Mouse (Mus musculus) embryo, embryonic 9.5 days (tissue): ENCODE data around the gene Fbxw9.

Experiments
- DNase-seq: peaks from one replicate; pipeline ENCODE4 v3.0.0-alpha.2; 2017; ENCODE audit errors: extremely low spot score

The Fbxw9 gene

GRCm38 (mm10) chr8:85059879-85060616 is at the start of gene Fbxw9:
Gene Fbxw9 (plus strand): TSS chr8:85060055.
- DNase-seq, result peak; percentile 89

DNA sequence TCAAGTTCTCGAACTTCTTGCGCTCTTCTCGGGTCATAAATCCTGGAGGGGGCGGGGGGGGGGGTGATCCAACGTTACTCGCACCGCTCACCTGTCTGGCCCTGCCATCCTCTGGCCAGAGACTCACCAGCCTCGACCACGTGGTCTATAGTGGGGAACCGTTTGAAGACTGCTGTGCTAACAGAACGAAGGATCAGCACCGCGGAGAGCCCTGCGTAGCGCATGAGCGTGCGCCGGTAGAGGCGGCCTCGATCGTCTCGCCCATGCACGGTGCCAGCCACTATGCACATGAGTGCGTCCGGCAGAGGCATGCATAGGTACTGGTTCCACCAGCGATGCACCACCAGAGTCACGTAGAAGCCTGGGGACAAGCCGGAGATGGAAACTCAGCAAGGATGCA is 48.6 kb upstream of the Fbxw9 start:
- no peak for DNase-seq

- DNase-seq, result peak; percentile 75
Measured at GRCm38 (mm10) chr8:85013230-85013840, 46.5 kb upstream of the Fbxw9 start.

GRCm38 (mm10) chr8:85014431-85014830 is 45.4 kb upstream of the Fbxw9 start, which contains the start of gene Best2:
Gene Best2 (minus strand): TSS chr8:85014531.
- no peak for DNase-seq

- no peak for DNase-seq
Measured at GRCm38 (mm10) chr8:85016724-85017123, 43.1 kb upstream of the Fbxw9 start.

DNA sequence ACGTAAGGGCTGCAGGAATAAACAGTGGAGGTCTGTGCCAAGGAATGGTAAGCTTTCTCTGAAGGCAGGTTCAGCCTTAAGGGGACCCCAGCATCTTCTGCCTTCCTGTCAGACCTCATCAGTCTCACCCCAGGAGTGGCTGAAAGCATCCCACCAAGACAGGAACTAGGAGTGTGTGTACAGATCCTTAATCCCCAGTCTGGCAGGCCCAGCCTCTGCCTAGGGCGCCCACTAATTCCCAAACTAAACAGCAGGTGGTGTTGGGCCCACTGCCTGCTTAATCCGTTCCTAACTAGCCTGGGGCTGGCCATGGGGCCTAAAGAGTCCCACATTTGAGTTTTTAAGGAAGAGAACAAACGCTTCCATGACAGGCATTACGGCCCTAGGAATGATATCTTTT is 42.6 kb upstream of the Fbxw9 start:
- no peak for DNase-seq

- no peak for DNase-seq
Measured at GRCm38 (mm10) chr8:85021514-85022055, 38.3 kb upstream of the Fbxw9 start.

GRCm38 (mm10) chr8:85023846-85024245 is 36.0 kb upstream of the Fbxw9 start:
- DNase-seq, result no peak

DNA sequence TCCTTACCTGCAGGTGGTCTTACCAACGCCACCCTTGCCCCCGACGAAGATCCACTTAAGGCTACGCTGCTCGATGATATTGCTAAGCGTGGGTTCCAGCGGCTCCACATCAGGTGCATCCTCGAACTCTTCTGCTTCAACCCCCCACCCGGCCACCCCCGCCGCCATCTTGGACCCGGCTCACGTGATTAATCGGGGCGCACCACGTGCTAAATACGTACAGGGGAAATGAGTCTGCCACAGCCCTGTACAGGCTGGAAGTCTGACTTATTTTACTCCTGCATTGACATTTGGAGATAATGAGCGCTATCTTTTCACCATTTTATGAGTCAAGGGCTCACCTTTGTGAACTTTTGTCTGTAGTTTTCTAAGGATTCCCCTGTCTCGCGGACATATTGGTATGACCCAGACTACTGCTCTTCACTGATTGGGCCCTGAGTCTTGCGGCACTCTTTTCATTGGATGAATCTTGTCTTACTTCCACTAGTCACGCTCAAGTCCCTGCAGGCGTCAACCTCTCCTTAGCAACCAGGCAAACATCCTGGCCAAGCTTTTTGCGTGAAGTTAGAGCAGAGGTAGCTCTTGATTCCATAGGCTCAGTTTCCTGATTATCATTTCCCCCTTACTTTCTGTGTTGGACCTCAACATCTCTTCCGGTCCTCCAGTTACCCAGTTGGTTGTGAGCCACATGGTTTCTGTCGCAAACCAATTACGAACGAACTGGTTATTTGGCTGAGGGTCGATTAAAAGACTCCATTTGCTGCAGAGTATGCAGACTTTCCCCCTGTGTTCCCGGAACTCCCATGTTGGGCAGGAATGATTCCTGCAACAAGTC is 34.5 kb upstream of the Fbxw9 start, which contains the start of gene Asna1:
Asna1 (minus strand) TSS at position 184 of the 835 bp plus-strand sequence.
- DNase-seq, result peak; percentile 91

DNA sequence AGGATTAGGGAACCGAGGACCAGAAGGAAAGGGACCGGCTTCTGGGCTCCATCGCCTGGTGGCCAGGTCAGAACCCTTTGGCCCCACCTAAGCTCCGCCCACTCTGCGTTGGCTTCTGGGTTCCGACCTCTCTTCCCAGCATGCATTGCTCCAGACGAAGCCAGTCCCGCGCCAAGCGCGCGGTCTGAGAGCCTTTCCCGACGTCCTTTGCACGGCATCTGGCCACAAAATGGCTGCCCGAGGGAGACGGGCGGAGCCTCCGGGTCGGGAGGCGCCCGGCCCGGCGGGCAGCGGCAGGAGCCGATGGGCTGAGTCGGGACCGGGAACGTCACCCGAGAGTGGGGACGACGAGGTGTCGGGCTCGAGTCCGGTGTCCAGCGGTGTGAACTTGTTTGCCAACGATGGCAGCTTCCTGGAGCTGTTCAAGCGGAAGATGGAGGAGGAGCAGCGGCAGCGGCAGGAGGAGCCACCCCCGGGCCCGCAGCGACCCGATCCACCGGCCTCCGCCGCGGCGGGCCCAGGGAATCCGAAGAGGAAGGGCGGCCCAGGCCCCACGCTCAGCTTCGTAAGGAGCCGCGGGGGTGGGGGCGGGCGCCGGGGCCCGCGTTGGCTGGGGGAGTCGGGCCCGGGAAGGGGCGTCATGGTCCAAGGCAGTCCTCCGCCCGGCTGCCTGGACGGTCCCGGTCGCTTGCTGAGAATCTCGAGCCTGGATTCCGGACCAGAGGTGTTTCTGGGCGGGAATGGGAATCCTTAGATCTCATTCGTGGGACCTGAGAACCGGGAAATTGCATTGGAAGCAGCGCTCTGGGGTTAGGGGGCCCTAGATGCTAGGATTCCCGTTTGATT is 33.0 kb upstream of the Fbxw9 start, which contains the start of gene Trir:
Trir (plus strand) TSS at position 154 of the 846 bp plus-strand sequence.
- peak; percentile 97 for DNase-seq

- no peak for DNase-seq
Measured at GRCm38 (mm10) chr8:85027516-85027855, 32.4 kb upstream of the Fbxw9 start.

DNA sequence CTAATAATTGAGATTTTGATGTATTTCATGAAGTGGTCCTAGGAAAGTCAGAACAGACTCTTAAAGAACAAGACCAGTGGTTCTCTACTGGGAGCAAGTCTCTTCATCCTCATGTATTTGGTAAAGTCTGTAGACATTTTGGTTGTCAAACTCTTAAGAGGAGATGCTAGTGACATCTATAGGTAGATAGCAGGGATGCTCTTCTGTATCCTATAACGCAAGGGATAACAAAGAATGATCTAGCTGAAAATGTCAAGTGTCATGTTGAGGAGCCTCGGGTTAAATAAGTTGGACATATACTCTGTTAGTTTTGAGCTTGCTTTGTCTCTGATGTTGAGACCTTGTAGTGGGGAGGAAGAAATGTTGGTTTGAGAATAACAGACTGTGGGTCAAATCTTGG is 31.9 kb upstream of the Fbxw9 start:
- DNase-seq, result no peak

DNA sequence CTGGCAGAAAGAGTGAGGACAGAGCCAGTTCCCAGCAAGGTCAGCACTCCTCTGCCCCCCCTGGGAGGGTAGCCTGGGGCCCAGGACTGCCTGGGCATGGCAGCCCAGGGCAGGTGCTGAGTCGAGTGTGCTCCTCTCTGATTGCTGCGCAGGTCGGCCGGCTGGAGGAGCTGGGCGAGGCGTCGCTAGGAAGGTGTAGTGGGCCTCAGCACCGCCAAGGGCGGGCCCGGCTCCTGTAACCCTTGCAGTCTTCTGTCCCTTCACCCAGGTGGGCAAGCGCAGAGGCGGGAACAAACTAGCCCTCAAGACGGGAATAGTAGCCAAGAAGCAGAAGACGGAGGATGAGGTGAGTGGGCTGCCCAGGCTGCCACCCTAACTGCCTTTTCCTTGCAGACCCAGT is 30.6 kb upstream of the Fbxw9 start:
- DNase-seq, result no peak

DNA sequence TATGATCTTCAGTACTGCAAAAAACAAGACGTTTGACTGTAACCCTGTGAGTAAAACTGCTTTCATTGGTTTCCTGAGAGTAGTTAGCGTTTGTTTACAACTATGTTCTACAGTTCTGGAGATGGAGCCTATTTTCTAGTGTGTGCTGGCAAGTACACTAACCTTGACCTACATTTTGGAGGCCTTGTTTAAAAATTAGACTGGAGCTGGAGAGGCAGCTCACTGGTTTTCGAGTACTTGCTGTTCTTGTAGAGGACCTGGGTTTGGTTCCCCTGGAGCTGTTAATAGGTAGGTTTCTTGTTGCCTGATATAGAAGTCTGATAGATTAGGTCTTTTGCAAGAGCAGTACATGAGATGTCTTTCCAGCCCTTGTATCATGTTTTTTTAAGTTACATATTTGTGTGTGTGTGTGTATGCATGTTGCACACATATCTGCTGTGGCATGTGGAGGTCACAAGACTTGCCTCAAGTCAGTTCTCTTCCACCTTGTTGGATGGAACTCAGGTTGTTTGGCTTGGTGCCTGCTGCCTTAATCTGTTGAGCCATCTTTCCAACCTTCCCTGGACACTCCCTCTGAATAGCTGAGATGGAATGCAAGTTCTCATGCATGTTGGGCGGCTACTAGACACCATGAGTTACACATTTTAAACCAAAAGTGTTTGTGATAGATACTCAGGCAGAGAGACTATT is 27.1 kb upstream of the Fbxw9 start:
- no peak for DNase-seq

- no peak for DNase-seq
Measured at GRCm38 (mm10) chr8:85033867-85034266, 26.0 kb upstream of the Fbxw9 start.

- DNase-seq, result peak; percentile 80
Measured at GRCm38 (mm10) chr8:85034764-85035163, 25.1 kb upstream of the Fbxw9 start.

GRCm38 (mm10) chr8:85035165-85035727 is 24.6 kb upstream of the Fbxw9 start:
- DNase-seq, result peak; percentile 50

DNA sequence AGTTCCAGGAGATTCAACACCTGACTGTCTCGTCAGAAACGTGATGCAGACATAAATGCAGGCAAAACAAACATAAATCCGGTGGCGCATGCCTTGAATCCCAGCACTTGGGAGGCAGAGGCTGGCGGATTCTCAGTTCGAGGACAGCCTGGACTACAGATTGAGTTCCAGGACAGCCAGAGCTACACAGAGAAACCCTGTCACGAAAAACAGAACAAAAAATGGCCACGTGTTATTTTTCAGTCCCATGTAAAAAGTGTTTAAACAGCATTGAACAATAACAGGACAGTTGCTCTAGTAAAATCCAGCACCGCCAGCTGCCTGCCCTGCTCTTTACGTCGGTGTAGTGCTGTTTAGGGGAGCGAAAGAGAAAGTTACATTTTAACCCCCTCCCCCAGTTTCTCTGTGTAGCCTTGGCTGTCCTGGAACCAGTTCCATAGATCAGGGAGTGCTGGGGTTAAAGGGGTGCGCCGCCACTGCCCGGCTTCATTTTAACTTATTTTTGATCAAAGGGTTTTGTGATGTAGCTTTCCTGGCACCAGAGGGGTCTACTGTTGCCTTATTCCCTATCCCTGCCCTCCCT is 24.0 kb upstream of the Fbxw9 start:
- no peak for DNase-seq

GRCm38 (mm10) chr8:85036381-85036717 is 23.5 kb upstream of the Fbxw9 start:
- no peak for DNase-seq
